Mouse (Mus musculus): ENCODE results near the gene Adamts6.

DNA sequence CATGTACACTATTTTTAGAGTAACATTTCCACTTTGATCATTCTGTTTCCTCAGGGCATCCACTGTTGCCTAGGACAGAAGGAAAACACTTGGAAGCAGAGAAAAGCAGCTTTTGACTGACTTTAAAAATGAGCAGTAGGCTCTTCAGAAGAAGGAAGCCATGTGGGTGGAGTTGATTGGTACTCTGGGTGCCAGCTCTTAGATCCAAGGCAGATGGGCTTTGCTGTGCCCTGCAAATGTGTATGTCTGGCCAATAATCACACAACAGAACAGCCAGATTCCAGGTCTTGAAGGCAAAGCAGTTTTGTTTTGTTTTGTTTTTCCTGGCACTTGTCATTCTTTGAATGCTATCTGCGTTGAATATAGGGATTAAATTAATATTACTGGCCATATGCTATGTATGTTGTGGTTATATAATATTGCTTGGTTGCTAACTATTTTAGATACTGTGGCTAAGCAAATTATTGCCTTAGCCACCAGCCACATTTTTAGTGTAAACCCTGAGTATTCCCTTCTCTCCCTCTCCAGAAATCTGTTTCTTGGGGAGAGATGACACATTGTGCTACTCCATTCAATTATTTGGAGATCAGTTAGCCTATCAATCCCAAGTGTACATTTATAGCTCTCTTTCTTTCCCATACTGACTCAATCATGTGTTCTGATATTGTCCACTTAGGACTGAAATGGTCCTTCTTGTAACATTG lies 165.8 kb downstream of the Adamts6 start:
- TF ChIP-seq CTCF (IDR thresholded peaks at IDR 0.05; ENCODE audit: insufficient read depth, low read depth, low read length): no peak
- no peak for TF ChIP-seq POLR2A (IDR thresholded peaks at IDR 0.05; ENCODE audit: insufficient read depth, low read depth, low read length)
